Mouse (Mus musculus) left cerebral cortex, adult 18-20 months (tissue): Measurements from ENCODE around the gene Kri1. TPM values are rescaled to one million over a fixed set of nuclear protein-coding genes. Genes with fewer than 3 reads are reported as not detected.
"Not testable (repeated sequence)": the region's sequence is repeated elsewhere in the genome, so short reads cannot be mapped to it uniquely, and the experiment has no call there.

Source experiments
- DNase-seq, 2 experiments: peaks; one replicate each; pipeline ENCODE4 v3.0.0; 2021 to 2022; ENCODE audit warnings: low spot score in 2 of 2, mixed read lengths in 1 of 2
- total RNA-seq, 2 experiments: library from RNA; stranded (reverse); gene quantifications; 2 replicates each; pipeline ENCODE4 v1.2.3; 2021

Gene Kri1
- total RNA-seq, 2 experiments from 2014 or later = 36.8 to 38.5 TPM

- no peak for DNase-seq
Observed at GRCm38 (mm10) chr9:21275013-21275710, 12.6 kb downstream of the Kri1 start.

- DNase-seq = no peak
Observed at GRCm38 (mm10) chr9:21274336-21274735, 13.4 kb downstream of the Kri1 start.

- no peak for DNase-seq
Observed at GRCm38 (mm10) chr9:21273520-21274228, 14.1 kb downstream of the Kri1 start.

- no peak for DNase-seq
Observed at GRCm38 (mm10) chr9:21273094-21273493, 14.7 kb downstream of the Kri1 start.

- no peak for DNase-seq
Observed at GRCm38 (mm10) chr9:21272391-21272790, 15.4 kb downstream of the Kri1 start.

- not testable (repeated sequence) for DNase-seq
Observed at GRCm38 (mm10) chr9:21269590-21269989, 18.2 kb downstream of the Kri1 start.

- no peak for DNase-seq
Observed at GRCm38 (mm10) chr9:21268305-21268704, 19.5 kb downstream of the Kri1 start.

GRCm38 (mm10) chr9:21266889-21267288, 20.9 kb downstream of the Kri1 start:
- DNase-seq = no peak

- DNase-seq = no peak
Observed at GRCm38 (mm10) chr9:21265611-21266010, 22.2 kb downstream of the Kri1 start.

- DNase-seq = peak; percentile 95 to 98
Observed at GRCm38 (mm10) chr9:21265000-21265561, 22.7 kb downstream of the Kri1 start, which contains the start of gene Atg4d. TSS of gene Atg4d (plus strand) at chr9:21265293.

- DNase-seq = no peak
Observed at GRCm38 (mm10) chr9:21264272-21264999, 23.3 kb downstream of the Kri1 start.

- DNase-seq = no peak
Observed at GRCm38 (mm10) chr9:21261831-21262230, 25.9 kb downstream of the Kri1 start.

- DNase-seq = no peak
Observed at GRCm38 (mm10) chr9:21260491-21261040, 27.2 kb downstream of the Kri1 start.

- DNase-seq = not testable (repeated sequence)
Observed at GRCm38 (mm10) chr9:21256349-21256748, 31.4 kb downstream of the Kri1 start.

- DNase-seq = no peak
Observed at GRCm38 (mm10) chr9:21254690-21255089, 33.1 kb downstream of the Kri1 start.

GRCm38 (mm10) chr9:21251116-21251735, 36.5 kb downstream of the Kri1 start:
- DNase-seq = no peak

GRCm38 (mm10) chr9:21250509-21250908, 37.3 kb downstream of the Kri1 start:
- no peak for DNase-seq

GRCm38 (mm10) chr9:21249629-21250508, 37.9 kb downstream of the Kri1 start:
- no peak for DNase-seq

- peak; percentile 33 to 49 for DNase-seq
Observed at GRCm38 (mm10) chr9:21248326-21248725, 39.4 kb downstream of the Kri1 start, which contains the start of gene S1pr5. TSS of gene S1pr5 (minus strand) at chr9:21248443.

- DNase-seq = no peak
Observed at GRCm38 (mm10) chr9:21246342-21246741, 41.4 kb downstream of the Kri1 start.
